Mouse (Mus musculus) brain, adult 10 weeks (tissue): ENCODE measurements around the gene Msn. TPM values are rescaled to one million over a fixed set of nuclear protein-coding genes. Genes with fewer than 3 reads are reported as not detected.

Source experiments
- polyA plus RNA-seq: library from polyadenylated mRNA; stranded (reverse); fragments of 350-450 nt; fragmentation: Illumina TruSeq; extraction: RNeasy Lipid Tissue Mini Kit (QIAGEN cat#74804); gene quantifications from one replicate; pipeline ENCODE4 v1.2.3, GENCODE M21; 2015; ENCODE audit warnings: low read depth, low replicate concordance

The Msn gene
- 19.3 TPM for polyA plus RNA-seq

DNA sequence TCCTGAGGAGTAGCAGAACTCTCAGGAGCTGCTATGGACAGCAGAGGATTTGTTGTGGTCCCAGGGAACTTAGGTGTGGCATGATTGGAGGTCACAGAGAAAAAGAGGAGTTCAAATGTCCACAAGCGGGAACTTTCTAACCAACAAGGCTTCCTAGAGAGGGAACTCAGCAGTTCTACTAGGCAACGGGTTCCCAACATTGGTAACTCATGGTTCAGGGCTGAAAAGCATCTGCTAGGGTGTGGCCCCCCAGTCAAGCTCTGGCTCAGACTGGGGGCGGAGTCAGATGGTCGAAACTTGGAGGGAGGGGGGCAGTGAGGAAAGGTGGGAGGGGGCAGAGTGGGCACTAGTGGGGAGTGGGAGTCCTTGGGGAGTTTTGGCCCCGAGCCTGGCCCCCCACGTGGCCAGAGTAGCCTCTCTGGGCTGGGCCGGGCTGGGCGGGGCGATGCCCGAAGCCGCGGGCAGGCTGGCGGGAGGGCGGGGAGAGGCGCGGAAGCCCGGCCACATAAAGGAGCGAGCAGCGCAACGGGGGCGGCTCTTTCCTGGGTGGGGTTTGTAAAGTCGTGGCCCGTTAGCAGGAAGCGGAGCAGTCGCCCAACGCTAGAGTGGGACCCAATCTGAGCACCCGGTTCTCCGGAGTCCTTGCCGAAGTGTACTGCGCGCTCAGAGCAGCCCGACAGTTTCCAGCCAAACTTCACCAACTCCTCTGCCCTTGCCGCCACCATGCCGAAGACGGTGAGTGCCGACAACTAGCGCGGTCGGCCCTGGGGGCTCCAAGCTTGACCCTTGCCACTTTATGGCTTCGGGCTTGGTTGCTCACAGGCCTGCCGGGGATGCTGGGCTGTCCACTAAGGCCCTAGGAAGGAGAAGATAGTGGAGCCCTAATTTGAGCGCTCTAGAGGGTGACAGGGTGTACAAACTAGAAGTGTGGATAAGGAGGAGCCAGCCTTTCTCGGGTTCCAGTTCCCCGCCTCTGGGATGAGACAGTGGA lies at the start of gene Msn:
Msn (plus strand) TSS at position 534 of the 991 bp plus-strand sequence.

Other genes starting within 250 kb of the Msn start
- 58.7 TPM for gene Las1l, start 139.1 kb upstream of the Msn start, polyA plus RNA-seq
- not detected for gene Vsig4, start 197.4 kb downstream of the Msn start, polyA plus RNA-seq